Mouse (Mus musculus) G1E (cell line): Measurements from ENCODE around the gene Ccdc85c. TPM values are rescaled to one million over a fixed set of nuclear protein-coding genes. Genes with fewer than 3 reads are reported as not detected.

Experiments used
- ATAC-seq: 2 replicates; pipeline ENCODE4 v1.8.0; 2016; ENCODE audit warnings: mild to moderate bottlenecking; ENCODE audit not compliant: insufficient number of reproducible peaks, poor library complexity, low FRiP score, severe bottlenecking; ENCODE audit errors: extremely low read depth
- DNase-seq: peaks from one replicate; pipeline ENCODE4 v3.0.0; 2012; ENCODE audit warnings: low spot score
- H3K27me3 ChIP-seq: 2 replicates; pipeline ENCODE4 v1.6.1; 2012; ENCODE audit warnings: mild to moderate bottlenecking, low read length, inconsistent platforms; ENCODE audit not compliant: insufficient read depth
- H3K36me3 ChIP-seq: replicated peaks from 2 replicates; pipeline ENCODE3; 2012; ENCODE audit warnings: mild to moderate bottlenecking, inconsistent platforms
- H3K4me1 ChIP-seq: 2 replicates; pipeline ENCODE4 v1.6.1; 2012; ENCODE audit warnings: low read depth, low read length, inconsistent platforms, mixed read lengths; ENCODE audit not compliant: insufficient read depth
- H3K4me3 ChIP-seq: 2 replicates; pipeline ENCODE4 v1.5.1; 2012; ENCODE audit warnings: low read depth, mild to moderate bottlenecking, inconsistent platforms, low read length, moderate library complexity, mixed read lengths
- H3K9me3 ChIP-seq: replicated peaks from 2 replicates; pipeline ENCODE4 v1.6.1; 2012; ENCODE audit warnings: inconsistent platforms
- CTCF ChIP-seq: IDR thresholded peaks from 2 replicates; pipeline ENCODE4 v1.5.1; 2012; ENCODE audit warnings: low read depth, low read length, inconsistent platforms, mixed read lengths
- GATA1 ChIP-seq: IDR thresholded peaks from 2 replicates; pipeline ENCODE4 v1.6.1; 2012; ENCODE audit warnings: borderline replicate concordance, low read length, inconsistent platforms, mixed read lengths
- GATA2 ChIP-seq: IDR thresholded peaks from 2 replicates; pipeline ENCODE4 v1.6.1; 2012; ENCODE audit warnings: low read depth, low read length, inconsistent platforms, borderline replicate concordance
- POLR2AphosphoS5 ChIP-seq: IDR thresholded peaks from 2 replicates; pipeline ENCODE4 v1.6.1; 2012; ENCODE audit warnings: low read depth, low read length, inconsistent platforms; ENCODE audit not compliant: insufficient replicate concordance
- TAL1 ChIP-seq: conservative IDR thresholded peaks from 2 replicates; pipeline ENCODE4 v1.6.1; 2012; ENCODE audit warnings: low read depth, low read length, inconsistent platforms, mixed read lengths
- polyA plus RNA-seq: library from polyadenylated mRNA; stranded (reverse); fragments of >175 nt; gene quantifications from 2 replicates; pipeline ENCODE4 v1.2.3, GENCODE M21; 2012
- total RNA-seq, 2 experiments: library from RNA; stranded (forward) in 1 of 2; stranded (reverse) in 1 of 2; fragments of 200-1000 nt in 1 of 2; fragments of >200 nt in 1 of 2; fragmentation: Nextera tagmentation in 1 of 2; gene quantifications; 2 replicates each; pipeline ENCODE4 v1.2.3; 2014 to 2017

Ccdc85c gene
- total and polyA plus RNA-seq, 3 experiments: 0.05 TPM; not detected in 2

- Histone ChIP-seq H3K27me3 (no peaks in the 10 kb centered on the region), H3K36me3 (peaks cover 99% of the 10 kb centered on the region), H3K4me3 (no peak overlapping the region), H3K9me3 (no peaks in the 10 kb centered on the region), H3K4me1 (peaks cover 3% of the 10 kb centered on the region; the same call in 1 of the 2 replicates)
- TF ChIP-seq POLR2AphosphoS5 (no peak), CTCF (no peak), GATA2 (no peak), GATA1 (no peak), TAL1 (no peak)
- no peak for DNase-seq
- no peak for ATAC-seq
Measured at GRCm38 (mm10) chr12:108200094-108200493, 75.1 kb downstream of the Ccdc85c start.

GRCm38 (mm10) chr12:108198447-108198846 is 76.8 kb downstream of the Ccdc85c start:
- peaks cover 99% of the 10 kb centered on the region for H3K36me3 ChIP-seq
- no peak overlapping the region for H3K4me3 ChIP-seq
- no peaks in the 10 kb centered on the region for H3K4me1 ChIP-seq
- no peak for DNase-seq
- H3K9me3 ChIP-seq: no peaks in the 10 kb centered on the region
- no peak for ATAC-seq
- no peaks in the 10 kb centered on the region for H3K27me3 ChIP-seq
- TF ChIP-seq GATA2 (no peak), GATA1 (no peak), TAL1 (no peak)

- Histone ChIP-seq H3K27me3 (no peaks in the 10 kb centered on the region), H3K4me1 (no peaks in the 10 kb centered on the region; the same call in 1 of the 2 replicates), H3K36me3 (peaks cover 99% of the 10 kb centered on the region), H3K9me3 (no peaks in the 10 kb centered on the region), H3K4me3 (no peak overlapping the region)
- TF ChIP-seq POLR2AphosphoS5: no peak
- TF ChIP-seq GATA2: no peak
- TF ChIP-seq GATA1: no peak
- TF ChIP-seq TAL1: no peak
- no peak for TF ChIP-seq CTCF
- DNase-seq: no peak
- ATAC-seq: no peak
Measured at GRCm38 (mm10) chr12:108195761-108196160, 79.5 kb downstream of the Ccdc85c start.

- no peaks in the 10 kb centered on the region for H3K9me3 ChIP-seq
Measured at GRCm38 (mm10) chr12:108193878-108194277, 81.3 kb downstream of the Ccdc85c start.

GRCm38 (mm10) chr12:108187541-108188091 is 87.6 kb downstream of the Ccdc85c start:
- peaks cover 94% of the 10 kb centered on the region for H3K36me3 ChIP-seq
- H3K27me3 ChIP-seq: no peaks in the 10 kb centered on the region
- no peak for TF ChIP-seq POLR2AphosphoS5
- no peak for TF ChIP-seq TAL1
- no peak for TF ChIP-seq GATA1
- no peak for TF ChIP-seq GATA2
- TF ChIP-seq CTCF: no peak
- H3K4me1 ChIP-seq: peaks cover 5% of the 10 kb centered on the region
- no peak for ATAC-seq
- no peak for DNase-seq
- no peak overlapping the region for H3K4me3 ChIP-seq
- no peaks in the 10 kb centered on the region for H3K9me3 ChIP-seq

More at GRCm38 (mm10) chr12:108193878-108194277, 81.3 kb downstream of the Ccdc85c start:
- H3K4me1 ChIP-seq: no peaks in the 10 kb centered on the region; the same call in 1 of the 2 replicates
- TF ChIP-seq POLR2AphosphoS5 (no peak), TAL1 (no peak), GATA1 (no peak), CTCF (no peak), GATA2 (no peak)
- no peak overlapping the region for H3K4me3 ChIP-seq
- ATAC-seq (no peak), DNase-seq (no peak)
- peaks cover 97% of the 10 kb centered on the region for H3K36me3 ChIP-seq
- H3K27me3 ChIP-seq: no peaks in the 10 kb centered on the region

- Histone ChIP-seq H3K36me3 (peaks cover 59% of the 10 kb centered on the region), H3K4me3 (no peak overlapping the region), H3K27me3 (no peaks in the 10 kb centered on the region), H3K9me3 (no peaks in the 10 kb centered on the region), H3K4me1 (peaks cover 37% of the 10 kb centered on the region)
- DNase-seq (no peak), ATAC-seq (no peak)
- TF ChIP-seq CTCF: no peak
- no peak for TF ChIP-seq POLR2AphosphoS5
- no peak for TF ChIP-seq TAL1
- TF ChIP-seq GATA2: no peak
- no peak for TF ChIP-seq GATA1
Measured at GRCm38 (mm10) chr12:108181716-108182115, 93.5 kb downstream of the Ccdc85c start.
